Mouse (Mus musculus) E14TG2a.4 (cell line): ENCODE measurements around the gene Lrrc4c.

Experiments
- CTCF ChIP-seq: conservative IDR thresholded peaks from 2 replicates; pipeline ENCODE4 v1.5.1; 2014; ENCODE audit warnings: low read length
- NANOG ChIP-seq: IDR thresholded peaks from 2 replicates; pipeline ENCODE4 v1.6.1; 2014; ENCODE audit warnings: borderline replicate concordance, low read length, mixed read lengths
- POU5F1 ChIP-seq: IDR thresholded peaks from 2 replicates; pipeline ENCODE4 v1.6.1; 2014; ENCODE audit warnings: low read length, borderline replicate concordance

- TF ChIP-seq CTCF (no peak), NANOG (no peak), POU5F1 (no peak)
Measured at GRCm38 (mm10) chr2:96757701-96758100, 439.7 kb downstream of the Lrrc4c start.
